Mouse (Mus musculus) forebrain, embryonic 12.5 days (tissue): ENCODE measurements around the gene Atg4a-ps. TPM values are rescaled to one million over a fixed set of nuclear protein-coding genes. Genes with fewer than 3 reads are reported as not detected.
"Not testable (repeated sequence)": the region's sequence is repeated elsewhere in the genome, so short reads cannot be mapped to it uniquely, and the experiment has no call there.

Source experiments
- ATAC-seq: fragments of 200-750 bp; cut with Nextera tagmentation; 2 replicates; pipeline ENCODE4 v1.8.0; 2017; ENCODE audit warnings: moderate TSS enrichment; ENCODE audit not compliant: low FRiP score
- H3K27ac ChIP-seq: fragments of 300-500 bp; sonication (generic); 2 replicates; pipeline ENCODE4 v1.5.1; 2016; ENCODE audit warnings: mild to moderate bottlenecking
- H3K27me3 ChIP-seq: fragments of 300-500 bp; sonication (generic); 2 replicates; pipeline ENCODE4 v1.6.1; 2016; ENCODE audit warnings: mild to moderate bottlenecking
- H3K36me3 ChIP-seq: fragments of 300-500 bp; sonication (generic); replicated peaks from 2 replicates; pipeline ENCODE4 v1.6.1; 2016; ENCODE audit warnings: mild to moderate bottlenecking
- H3K4me1 ChIP-seq: fragments of 300-500 bp; sonication (generic); 2 replicates; pipeline ENCODE4 v1.6.1; 2016
- H3K4me2 ChIP-seq: fragments of 300-500 bp; sonication (generic); 2 replicates; pipeline ENCODE4 v1.6.1; 2016; ENCODE audit warnings: mild to moderate bottlenecking, moderate library complexity
- H3K4me3 ChIP-seq: fragments of 300-500 bp; sonication (generic); replicated peaks from 2 replicates; pipeline ENCODE4 v1.5.1; 2016; ENCODE audit warnings: mild to moderate bottlenecking
- H3K9ac ChIP-seq: fragments of 300-500 bp; sonication (generic); 2 replicates; pipeline ENCODE4 v1.6.1; 2016; ENCODE audit warnings: mild to moderate bottlenecking
- H3K9me3 ChIP-seq: fragments of 300-500 bp; sonication (generic); 2 replicates; pipeline ENCODE4 v1.6.1; 2016
- WGBS: fragments of 180-500 bp; shearing (Covaris S2); methylation state at CpG from one replicate; pipeline ENCODE4 v1.1.7; 2016; 5-methylcytosine and 5-hydroxymethylcytosine counted together
- polyA plus RNA-seq: library from polyadenylated mRNA; unstranded; fragments of >200 nt; fragmentation: Nextera tagmentation; extraction: Ambion mirVana; gene quantifications from 2 replicates; pipeline ENCODE4 v1.2.1, GENCODE M21; 2016

Atg4a-ps gene
- polyA plus RNA-seq: 0.17 TPM in 1 of 2 replicates, not detected in the other

GRCm38 (mm10) chr3:103645968-103646367 lies at the start of gene Atg4a-ps:
Gene Atg4a-ps (minus strand): TSS chr3:103646068.
- H3K27ac ChIP-seq, H3K4me1 ChIP-seq, H3K27me3 ChIP-seq, H3K36me3 ChIP-seq, H3K9ac ChIP-seq, H3K4me2 ChIP-seq, ATAC-seq, H3K9me3 ChIP-seq, H3K4me3 ChIP-seq: not testable (repeated sequence)
- 82% methylated on average over 2 of the region's 2 CpGs for WGBS

GRCm38 (mm10) chr3:103695556-103695955 lies 49.7 kb upstream of the Atg4a-ps start:
- Histone ChIP-seq H3K9me3 (no peaks in the 10 kb centered on the region), H3K36me3 (no peaks in the 10 kb centered on the region), H3K9ac (no peak overlapping the region), H3K4me3 (no peak overlapping the region), H3K27me3 (no peaks in the 10 kb centered on the region), H3K27ac (no peak overlapping the region), H3K4me2 (no peak overlapping the region), H3K4me1 (no peaks in the 10 kb centered on the region)
- no peak for ATAC-seq
- WGBS: 60% methylated on average over 3 of the region's 3 CpGs

- Histone ChIP-seq H3K27ac (no peak overlapping the region), H3K4me3 (no peak overlapping the region), H3K9me3 (no peaks in the 10 kb centered on the region), H3K9ac (no peak overlapping the region), H3K36me3 (no peaks in the 10 kb centered on the region), H3K4me2 (no peak overlapping the region), H3K4me1 (no peaks in the 10 kb centered on the region), H3K27me3 (no peaks in the 10 kb centered on the region)
- 87% methylated on average over 3 of the region's 3 CpGs for WGBS
- no peak for ATAC-seq
Measured at GRCm38 (mm10) chr3:103690506-103690905, 44.6 kb upstream of the Atg4a-ps start.

GRCm38 (mm10) chr3:103689043-103689442 lies 43.2 kb upstream of the Atg4a-ps start:
- Histone ChIP-seq H3K4me2 (no peak overlapping the region), H3K9ac (no peak overlapping the region), H3K27me3 (peaks cover 3% of the 10 kb centered on the region), H3K27ac (no peak overlapping the region), H3K36me3 (no peaks in the 10 kb centered on the region), H3K4me3 (no peak overlapping the region), H3K9me3 (no peaks in the 10 kb centered on the region), H3K4me1 (peaks cover under 1% of the 10 kb centered on the region; the same call in 1 of the 2 replicates)
- WGBS: 73% methylated on average over 1 of the region's 1 CpGs
- no peak for ATAC-seq

- no peak overlapping the region for H3K4me3 ChIP-seq
- H3K9ac ChIP-seq: no peak overlapping the region
- peaks cover 9% of the 10 kb centered on the region for H3K27me3 ChIP-seq
- no peak overlapping the region for H3K4me2 ChIP-seq
- ATAC-seq: no peak
- WGBS: 39% methylated on average over 5 of the region's 5 CpGs
- no peaks in the 10 kb centered on the region for H3K9me3 ChIP-seq
- peaks cover 19% of the 10 kb centered on the region for H3K4me1 ChIP-seq
- no peak overlapping the region for H3K27ac ChIP-seq
- no peaks in the 10 kb centered on the region for H3K36me3 ChIP-seq
Measured at GRCm38 (mm10) chr3:103683966-103684319, 38.1 kb upstream of the Atg4a-ps start.

GRCm38 (mm10) chr3:103683234-103683965 lies 37.5 kb upstream of the Atg4a-ps start:
- Histone ChIP-seq H3K36me3 (no peaks in the 10 kb centered on the region), H3K4me3 (no peak overlapping the region), H3K27ac (no peak overlapping the region), H3K27me3 (peaks cover 9% of the 10 kb centered on the region), H3K9me3 (no peaks in the 10 kb centered on the region), H3K9ac (no peak overlapping the region; the same call in 1 of the 2 replicates), H3K4me2 (peak overlapping the region; percentile 40), H3K4me1 (peaks cover 19% of the 10 kb centered on the region)
- ATAC-seq: peak; percentile 46
- 2% methylated on average over 21 of the region's 21 CpGs for WGBS

- H3K4me3 ChIP-seq: no peak overlapping the region
- H3K36me3 ChIP-seq: no peaks in the 10 kb centered on the region
- peaks cover 19% of the 10 kb centered on the region for H3K4me1 ChIP-seq
- no peaks in the 10 kb centered on the region for H3K9me3 ChIP-seq
- ATAC-seq: no peak
- H3K27me3 ChIP-seq: peaks cover 9% of the 10 kb centered on the region
- no peak overlapping the region for H3K9ac ChIP-seq
- WGBS: 56% methylated on average over 4 of the region's 4 CpGs
- H3K27ac ChIP-seq: no peak overlapping the region
- no peak overlapping the region for H3K4me2 ChIP-seq
Measured at GRCm38 (mm10) chr3:103682473-103682872, 36.6 kb upstream of the Atg4a-ps start.

GRCm38 (mm10) chr3:103678811-103679210 lies 32.9 kb upstream of the Atg4a-ps start:
- Histone ChIP-seq H3K9me3 (no peaks in the 10 kb centered on the region), H3K4me2 (no peak overlapping the region), H3K36me3 (no peaks in the 10 kb centered on the region), H3K27ac (no peak overlapping the region), H3K4me1 (peaks cover 16% of the 10 kb centered on the region), H3K4me3 (no peak overlapping the region), H3K9ac (no peak overlapping the region), H3K27me3 (peaks cover 4% of the 10 kb centered on the region; the same call in 1 of the 2 replicates)
- 12% methylated on average over 6 of the region's 6 CpGs for WGBS
- ATAC-seq: no peak

- no peaks in the 10 kb centered on the region for H3K36me3 ChIP-seq
- no peaks in the 10 kb centered on the region for H3K9me3 ChIP-seq
- H3K9ac ChIP-seq: no peak overlapping the region
- H3K4me3 ChIP-seq: no peak overlapping the region
- H3K27ac ChIP-seq: no peak overlapping the region
- no peaks in the 10 kb centered on the region for H3K4me1 ChIP-seq
- 38% methylated on average over 7 of the region's 7 CpGs for WGBS
- H3K27me3 ChIP-seq: no peaks in the 10 kb centered on the region
- ATAC-seq: no peak
- H3K4me2 ChIP-seq: no peak overlapping the region
Measured at GRCm38 (mm10) chr3:103672716-103673115, 26.8 kb upstream of the Atg4a-ps start.

GRCm38 (mm10) chr3:103672113-103672512 lies 26.2 kb upstream of the Atg4a-ps start:
- Histone ChIP-seq H3K9ac (no peak overlapping the region), H3K4me3 (no peak overlapping the region), H3K27ac (no peak overlapping the region), H3K4me1 (no peaks in the 10 kb centered on the region), H3K9me3 (no peaks in the 10 kb centered on the region), H3K36me3 (no peaks in the 10 kb centered on the region), H3K4me2 (no peak overlapping the region), H3K27me3 (no peaks in the 10 kb centered on the region)
- no peak for ATAC-seq
- 82% methylated on average over 4 of the region's 4 CpGs for WGBS

- Histone ChIP-seq H3K27ac (no peak overlapping the region), H3K9ac (no peak overlapping the region), H3K4me1 (no peaks in the 10 kb centered on the region), H3K4me3 (no peak overlapping the region), H3K27me3 (no peaks in the 10 kb centered on the region), H3K36me3 (no peaks in the 10 kb centered on the region), H3K9me3 (no peaks in the 10 kb centered on the region), H3K4me2 (no peak overlapping the region)
- 96% methylated on average over 3 of the region's 3 CpGs for WGBS
- ATAC-seq: no peak
Measured at GRCm38 (mm10) chr3:103663385-103663784, 17.5 kb upstream of the Atg4a-ps start.

- no peak for ATAC-seq
- 92% methylated on average over 8 of the region's 8 CpGs for WGBS
Measured at GRCm38 (mm10) chr3:103661714-103662113, 15.8 kb upstream of the Atg4a-ps start.

GRCm38 (mm10) chr3:103660012-103660411 lies 14.1 kb upstream of the Atg4a-ps start:
- Histone ChIP-seq H3K9ac (no peak overlapping the region), H3K4me2 (no peak overlapping the region), H3K9me3 (no peaks in the 10 kb centered on the region), H3K4me3 (no peak overlapping the region), H3K36me3 (no peaks in the 10 kb centered on the region), H3K27ac (no peak overlapping the region), H3K27me3 (no peaks in the 10 kb centered on the region), H3K4me1 (no peaks in the 10 kb centered on the region)
- no peak for ATAC-seq
- WGBS: 90% methylated on average over 2 of the region's 2 CpGs

More at GRCm38 (mm10) chr3:103661714-103662113, 15.8 kb upstream of the Atg4a-ps start:
- Histone ChIP-seq H3K4me1 (no peaks in the 10 kb centered on the region), H3K9ac (no peak overlapping the region), H3K27ac (no peak overlapping the region), H3K9me3 (no peaks in the 10 kb centered on the region), H3K36me3 (no peaks in the 10 kb centered on the region), H3K27me3 (no peaks in the 10 kb centered on the region), H3K4me3 (no peak overlapping the region), H3K4me2 (no peak overlapping the region)
